Mouse (Mus musculus): Measurements from ENCODE around the gene Olfr324. TPM values are rescaled to one million over a fixed set of nuclear protein-coding genes. Genes with fewer than 3 reads are reported as not detected.

The Olfr324 gene
- polyA plus RNA-seq, 1 experiment: not detected

DNA sequence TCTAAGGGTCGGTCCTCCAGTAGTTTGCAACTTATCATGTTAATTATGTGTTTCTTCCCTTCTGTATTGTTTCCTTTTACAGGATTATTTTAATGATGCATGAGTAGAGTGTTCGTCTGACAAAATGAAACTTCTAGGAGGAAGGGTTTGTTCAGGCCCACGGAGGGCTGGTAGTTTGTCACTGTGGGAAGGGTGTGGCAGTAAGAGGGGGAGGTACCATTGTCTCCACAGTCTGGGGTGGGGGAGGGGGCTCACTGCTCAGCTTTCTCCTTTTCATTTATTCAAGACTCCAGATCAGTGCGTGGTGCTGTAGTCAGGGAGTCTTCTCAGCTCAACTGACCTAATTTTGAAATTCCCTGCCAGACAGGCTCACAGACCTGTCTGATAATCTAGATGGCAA lies 31.2 kb downstream of the Olfr324 start:
- no peak overlapping the region for H3K27ac ChIP-seq (ENCODE audit: control insufficient read depth, insufficient read depth, low read length)
- no peak for DNase-seq
- 54% methylated on average over 4 of the region's 4 CpGs for WGBS

GRCm38 (mm10) chr11:58630401-58630800 lies 35.5 kb downstream of the Olfr324 start, which contains the start of gene Olfr323:
Gene Olfr323, minus strand, starts transcription at chr11:58630501.
- Histone ChIP-seq H3K36me3 (ENCODE audit: control insufficient read depth, insufficient read depth, low read length) (no peaks in the 10 kb centered on the region), H3K27ac (ENCODE audit: control insufficient read depth, insufficient read depth, low read length) (no peak within 1 kb of the TSS), H3K4me1 (replicated peaks; ENCODE audit: control insufficient read depth, insufficient read depth, low read length) (no peaks in the 10 kb centered on the region), H3K4me3 (ENCODE audit: control insufficient read depth, insufficient read depth, low read length) (no peak within 1 kb of the TSS), H3K27me3 (ENCODE audit: control insufficient read depth, insufficient read depth, low read length) (no peaks in the 10 kb centered on the region)
- 84% methylated on average over 5 of the region's 5 CpGs for WGBS
- DNase-seq: no peak
- TF ChIP-seq POLR2A (IDR thresholded peaks at IDR 0.05; ENCODE audit: control insufficient read depth, extremely low read depth, insufficient read depth, low read length, poor library complexity): no peak
- TF ChIP-seq CTCF (IDR thresholded peaks at IDR 0.05; ENCODE audit: borderline replicate concordance, control insufficient read depth, extremely low read depth, insufficient read depth, low read length, poor library complexity): no peak

More for the DNA sequence above, 31.2 kb downstream of the Olfr324 start:
- no peak overlapping the region for H3K4me3 ChIP-seq (ENCODE audit: control insufficient read depth, insufficient read depth, low read length)
- no peaks in the 10 kb centered on the region; the same call in 1 of the 2 replicates for H3K27me3 ChIP-seq (ENCODE audit: control insufficient read depth, insufficient read depth, low read length)
- H3K4me1 ChIP-seq (replicated peaks; ENCODE audit: control insufficient read depth, insufficient read depth, low read length): no peaks in the 10 kb centered on the region
- TF ChIP-seq CTCF (IDR thresholded peaks at IDR 0.05; ENCODE audit: borderline replicate concordance, control insufficient read depth, extremely low read depth, insufficient read depth, low read length, poor library complexity) (no peak), POLR2A (IDR thresholded peaks at IDR 0.05; ENCODE audit: control insufficient read depth, extremely low read depth, insufficient read depth, low read length, poor library complexity) (no peak)
- H3K36me3 ChIP-seq (ENCODE audit: control insufficient read depth, insufficient read depth, low read length): no peaks in the 10 kb centered on the region

- no peak for TF ChIP-seq CTCF (IDR thresholded peaks at IDR 0.05; ENCODE audit: borderline replicate concordance, control insufficient read depth, extremely low read depth, insufficient read depth, low read length, poor library complexity)
- TF ChIP-seq POLR2A (IDR thresholded peaks at IDR 0.05; ENCODE audit: control insufficient read depth, extremely low read depth, insufficient read depth, low read length, poor library complexity): no peak
- Histone ChIP-seq H3K27me3 (ENCODE audit: control insufficient read depth, insufficient read depth, low read length) (no peaks in the 10 kb centered on the region), H3K4me3 (ENCODE audit: control insufficient read depth, insufficient read depth, low read length) (no peak overlapping the region), H3K36me3 (ENCODE audit: control insufficient read depth, insufficient read depth, low read length) (no peaks in the 10 kb centered on the region), H3K4me1 (replicated peaks; ENCODE audit: control insufficient read depth, insufficient read depth, low read length) (no peaks in the 10 kb centered on the region), H3K27ac (ENCODE audit: control insufficient read depth, insufficient read depth, low read length) (no peak overlapping the region)
- DNase-seq: no peak
- 77% methylated on average over 4 of the region's 4 CpGs for WGBS
These were observed 40.0 kb downstream of the Olfr324 start for GRCm38 (mm10) chr11:58634878-58635277.

- peaks cover 3% of the 10 kb centered on the region; the same call in 1 of the 2 replicates for H3K27me3 ChIP-seq (ENCODE audit: control insufficient read depth, insufficient read depth, low read length)
- no peaks in the 10 kb centered on the region for H3K36me3 ChIP-seq (ENCODE audit: control insufficient read depth, insufficient read depth, low read length)
- WGBS: 8% methylated on average over 4 of the region's 4 CpGs
- H3K4me3 ChIP-seq (ENCODE audit: control insufficient read depth, insufficient read depth, low read length): no peak overlapping the region
- peak; percentile 54 for DNase-seq
- TF ChIP-seq CTCF (IDR thresholded peaks at IDR 0.05; ENCODE audit: borderline replicate concordance, control insufficient read depth, extremely low read depth, insufficient read depth, low read length, poor library complexity): peak; percentile 86
- TF ChIP-seq POLR2A (IDR thresholded peaks at IDR 0.05; ENCODE audit: control insufficient read depth, extremely low read depth, insufficient read depth, low read length, poor library complexity): no peak
- H3K27ac ChIP-seq (ENCODE audit: control insufficient read depth, insufficient read depth, low read length): no peak overlapping the region
- no peaks in the 10 kb centered on the region for H3K4me1 ChIP-seq (replicated peaks; ENCODE audit: control insufficient read depth, insufficient read depth, low read length)
These were observed 41.6 kb downstream of the Olfr324 start for GRCm38 (mm10) chr11:58636376-58636977.

GRCm38 (mm10) chr11:58638176-58638701 lies 43.3 kb downstream of the Olfr324 start:
- no peak for TF ChIP-seq CTCF (IDR thresholded peaks at IDR 0.05; ENCODE audit: borderline replicate concordance, control insufficient read depth, extremely low read depth, insufficient read depth, low read length, poor library complexity)
- no peaks in the 10 kb centered on the region for H3K36me3 ChIP-seq (ENCODE audit: control insufficient read depth, insufficient read depth, low read length)
- peaks cover 3% of the 10 kb centered on the region; the same call in 1 of the 2 replicates for H3K27me3 ChIP-seq (ENCODE audit: control insufficient read depth, insufficient read depth, low read length)
- 94% methylated on average over 7 of the region's 7 CpGs for WGBS
- H3K4me3 ChIP-seq (ENCODE audit: control insufficient read depth, insufficient read depth, low read length): no peak overlapping the region
- H3K27ac ChIP-seq (ENCODE audit: control insufficient read depth, insufficient read depth, low read length): no peak overlapping the region
- DNase-seq: no peak
- H3K4me1 ChIP-seq (replicated peaks; ENCODE audit: control insufficient read depth, insufficient read depth, low read length): no peaks in the 10 kb centered on the region

DNA sequence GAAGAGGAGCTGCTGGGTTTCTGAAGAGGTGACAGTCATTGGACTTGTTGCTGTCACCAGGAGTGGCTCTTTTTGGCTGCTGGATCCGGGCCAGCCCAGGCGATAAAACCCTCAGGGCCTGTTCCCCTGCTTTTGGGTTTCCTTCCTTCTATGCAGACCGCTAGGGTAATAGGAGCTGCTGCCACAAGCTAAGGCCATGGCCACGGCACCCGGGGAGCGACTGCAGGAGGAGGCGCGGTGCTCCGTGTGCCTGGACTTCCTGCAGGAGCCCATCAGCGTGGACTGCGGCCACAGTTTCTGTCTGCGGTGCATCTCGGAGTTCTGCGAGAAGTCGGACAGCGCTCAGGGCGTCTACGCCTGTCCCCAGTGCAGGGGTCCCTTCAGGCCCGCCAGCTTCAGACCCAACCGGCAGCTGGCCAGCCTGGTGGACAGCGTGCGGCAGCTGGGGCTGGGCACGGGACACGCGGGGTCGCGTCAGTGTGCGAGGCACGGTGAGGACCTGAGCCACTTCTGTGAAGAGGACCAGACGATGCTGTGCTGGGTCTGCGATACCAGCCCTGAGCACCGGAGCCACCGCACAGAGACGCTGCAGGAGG lies 45.5 kb downstream of the Olfr324 start, which contains the start of gene Trim58:
TSS of gene Trim58 (plus strand) at position 194 of the 596 bp plus-strand sequence.
- TF ChIP-seq POLR2A (IDR thresholded peaks at IDR 0.05; ENCODE audit: control insufficient read depth, extremely low read depth, insufficient read depth, low read length, poor library complexity) (no peak), CTCF (IDR thresholded peaks at IDR 0.05; ENCODE audit: borderline replicate concordance, control insufficient read depth, extremely low read depth, insufficient read depth, low read length, poor library complexity) (no peak)
- DNase-seq: no peak
- H3K27ac ChIP-seq (ENCODE audit: control insufficient read depth, insufficient read depth, low read length): no peak within 1 kb of the TSS
- H3K4me1 ChIP-seq (replicated peaks; ENCODE audit: control insufficient read depth, insufficient read depth, low read length): no peaks in the 10 kb centered on the region
- H3K36me3 ChIP-seq (ENCODE audit: control insufficient read depth, insufficient read depth, low read length): no peaks in the 10 kb centered on the region
- H3K27me3 ChIP-seq (ENCODE audit: control insufficient read depth, insufficient read depth, low read length): peaks cover 3% of the 10 kb centered on the region; the same call in 1 of the 2 replicates
- 3% methylated on average over 34 of the region's 34 CpGs for WGBS
- H3K4me3 ChIP-seq (ENCODE audit: control insufficient read depth, insufficient read depth, low read length): no peak within 1 kb of the TSS

All from thymus, adult 2 months (tissue).